Mouse (Mus musculus): ENCODE results near the gene Optn. TPM values are rescaled to one million over a fixed set of nuclear protein-coding genes. Genes with fewer than 3 reads are reported as not detected.

Gene Optn
- polyA plus RNA-seq, 1 experiment from 2014 or later = 83.1 TPM

- 94% methylated on average over 11 of the region's 11 CpGs for WGBS (ENCODE audit: missing documents)
- H3K4me3 ChIP-seq (ENCODE audit: inconsistent target) = no peak overlapping the region
- H3K36me3 ChIP-seq (ENCODE audit: inconsistent target) = peaks cover 37% of the 10 kb centered on the region
- H3K27ac ChIP-seq = no peak overlapping the region
- no peaks in the 10 kb centered on the region for H3K79me2 ChIP-seq (ENCODE audit: inconsistent target)
Measured at GRCm38 (mm10) chr2:5042616-5043475, 21.0 kb downstream of the Optn start.

GRCm38 (mm10) chr2:5041854-5042253 is 22.0 kb downstream of the Optn start:
- Histone ChIP-seq H3K36me3 (ENCODE audit: inconsistent target) (peaks cover 39% of the 10 kb centered on the region), H3K79me2 (ENCODE audit: inconsistent target) (no peaks in the 10 kb centered on the region), H3K27ac (no peak overlapping the region), H3K4me3 (ENCODE audit: inconsistent target) (no peak overlapping the region)
- 95% methylated on average over 5 of the region's 5 CpGs for WGBS (ENCODE audit: missing documents)

GRCm38 (mm10) chr2:5040281-5041161 is 23.3 kb downstream of the Optn start:
- no peaks in the 10 kb centered on the region for H3K79me2 ChIP-seq (ENCODE audit: inconsistent target)
- no peak overlapping the region for H3K27ac ChIP-seq
- H3K4me3 ChIP-seq (ENCODE audit: inconsistent target) = no peak overlapping the region
- H3K36me3 ChIP-seq (ENCODE audit: inconsistent target) = peaks cover 31% of the 10 kb centered on the region
- 82% methylated on average over 12 of the region's 12 CpGs for WGBS (ENCODE audit: missing documents)

- WGBS (ENCODE audit: missing documents) = 89% methylated on average over 13 of the region's 13 CpGs
- no peak overlapping the region for H3K27ac ChIP-seq
- no peaks in the 10 kb centered on the region for H3K79me2 ChIP-seq (ENCODE audit: inconsistent target)
- no peak overlapping the region for H3K4me3 ChIP-seq (ENCODE audit: inconsistent target)
- H3K36me3 ChIP-seq (ENCODE audit: inconsistent target) = peaks cover 26% of the 10 kb centered on the region
Measured at GRCm38 (mm10) chr2:5039350-5040170, 24.3 kb downstream of the Optn start.

- 93% methylated on average over 5 of the region's 5 CpGs for WGBS (ENCODE audit: missing documents)
- peaks cover 26% of the 10 kb centered on the region for H3K36me3 ChIP-seq (ENCODE audit: inconsistent target)
Measured at GRCm38 (mm10) chr2:5038320-5038719, 25.5 kb downstream of the Optn start.

GRCm38 (mm10) chr2:5037390-5037789 is 26.5 kb downstream of the Optn start:
- H3K36me3 ChIP-seq (ENCODE audit: inconsistent target) = peaks cover 19% of the 10 kb centered on the region
- 98% methylated on average over 3 of the region's 3 CpGs for WGBS (ENCODE audit: missing documents)

More at GRCm38 (mm10) chr2:5038320-5038719, 25.5 kb downstream of the Optn start:
- Histone ChIP-seq H3K4me3 (ENCODE audit: inconsistent target) (no peak overlapping the region), H3K79me2 (ENCODE audit: inconsistent target) (no peaks in the 10 kb centered on the region), H3K27ac (no peak overlapping the region)

GRCm38 (mm10) chr2:5036411-5037076 is 27.3 kb downstream of the Optn start:
- Histone ChIP-seq H3K36me3 (ENCODE audit: inconsistent target) (peaks cover 18% of the 10 kb centered on the region), H3K79me2 (ENCODE audit: inconsistent target) (no peaks in the 10 kb centered on the region), H3K4me3 (ENCODE audit: inconsistent target) (no peak overlapping the region), H3K27ac (no peak overlapping the region)
- 80% methylated on average over 10 of the region's 10 CpGs for WGBS (ENCODE audit: missing documents)

More at GRCm38 (mm10) chr2:5037390-5037789, 26.5 kb downstream of the Optn start:
- Histone ChIP-seq H3K79me2 (ENCODE audit: inconsistent target) (no peaks in the 10 kb centered on the region), H3K27ac (no peak overlapping the region), H3K4me3 (ENCODE audit: inconsistent target) (no peak overlapping the region)

GRCm38 (mm10) chr2:5035241-5035640 is 28.6 kb downstream of the Optn start:
- no peaks in the 10 kb centered on the region for H3K79me2 ChIP-seq (ENCODE audit: inconsistent target)
- no peak overlapping the region for H3K4me3 ChIP-seq (ENCODE audit: inconsistent target)
- H3K36me3 ChIP-seq (ENCODE audit: inconsistent target) = peaks cover 31% of the 10 kb centered on the region
- no peak overlapping the region for H3K27ac ChIP-seq
- WGBS (ENCODE audit: missing documents) = 92% methylated on average over 9 of the region's 9 CpGs

- Histone ChIP-seq H3K36me3 (ENCODE audit: inconsistent target) (peaks cover 34% of the 10 kb centered on the region), H3K27ac (no peak overlapping the region), H3K79me2 (ENCODE audit: inconsistent target) (no peaks in the 10 kb centered on the region), H3K4me3 (ENCODE audit: inconsistent target) (no peak overlapping the region)
- WGBS (ENCODE audit: missing documents) = 77% methylated on average over 8 of the region's 8 CpGs
Measured at GRCm38 (mm10) chr2:5034801-5035200, 29.1 kb downstream of the Optn start.

- Histone ChIP-seq H3K27ac (no peak overlapping the region), H3K4me3 (ENCODE audit: inconsistent target) (no peak overlapping the region), H3K36me3 (ENCODE audit: inconsistent target) (peaks cover 34% of the 10 kb centered on the region; the same call in 1 of the 2 replicates), H3K79me2 (ENCODE audit: inconsistent target) (no peaks in the 10 kb centered on the region)
- 85% methylated on average over 9 of the region's 15 CpGs for WGBS (ENCODE audit: missing documents)
Measured at GRCm38 (mm10) chr2:5033546-5034420, 30.1 kb downstream of the Optn start.

GRCm38 (mm10) chr2:5032665-5033064 is 31.2 kb downstream of the Optn start:
- peaks cover 37% of the 10 kb centered on the region; the same call in 1 of the 2 replicates for H3K36me3 ChIP-seq (ENCODE audit: inconsistent target)
- H3K79me2 ChIP-seq (ENCODE audit: inconsistent target) = no peaks in the 10 kb centered on the region
- no peak overlapping the region for H3K27ac ChIP-seq
- 89% methylated on average over 5 of the region's 5 CpGs for WGBS (ENCODE audit: missing documents)
- H3K4me3 ChIP-seq (ENCODE audit: inconsistent target) = no peak overlapping the region

- peaks cover 50% of the 10 kb centered on the region; the same call in 1 of the 2 replicates for H3K36me3 ChIP-seq (ENCODE audit: inconsistent target)
- no peaks in the 10 kb centered on the region for H3K79me2 ChIP-seq (ENCODE audit: inconsistent target)
- 89% methylated on average over 6 of the region's 7 CpGs for WGBS (ENCODE audit: missing documents)
- no peak overlapping the region for H3K4me3 ChIP-seq (ENCODE audit: inconsistent target)
- no peak overlapping the region for H3K27ac ChIP-seq
Measured at GRCm38 (mm10) chr2:5031215-5031614, 32.6 kb downstream of the Optn start.

GRCm38 (mm10) chr2:5029808-5030207 is 34.0 kb downstream of the Optn start:
- no peaks in the 10 kb centered on the region for H3K79me2 ChIP-seq (ENCODE audit: inconsistent target)
- no peak overlapping the region for H3K4me3 ChIP-seq (ENCODE audit: inconsistent target)
- H3K27ac ChIP-seq = no peak overlapping the region
- H3K36me3 ChIP-seq (ENCODE audit: inconsistent target) = peaks cover 50% of the 10 kb centered on the region; the same call in 1 of the 2 replicates
- WGBS (ENCODE audit: missing documents) = 98% methylated on average over 4 of the region's 4 CpGs
